Mouse (Mus musculus): Measurements from ENCODE around the gene Fbln5. TPM values are rescaled to one million over a fixed set of nuclear protein-coding genes. Genes with fewer than 3 reads are reported as not detected.

The Fbln5 gene
- polyA plus RNA-seq, 1 experiment: not detected

DNA sequence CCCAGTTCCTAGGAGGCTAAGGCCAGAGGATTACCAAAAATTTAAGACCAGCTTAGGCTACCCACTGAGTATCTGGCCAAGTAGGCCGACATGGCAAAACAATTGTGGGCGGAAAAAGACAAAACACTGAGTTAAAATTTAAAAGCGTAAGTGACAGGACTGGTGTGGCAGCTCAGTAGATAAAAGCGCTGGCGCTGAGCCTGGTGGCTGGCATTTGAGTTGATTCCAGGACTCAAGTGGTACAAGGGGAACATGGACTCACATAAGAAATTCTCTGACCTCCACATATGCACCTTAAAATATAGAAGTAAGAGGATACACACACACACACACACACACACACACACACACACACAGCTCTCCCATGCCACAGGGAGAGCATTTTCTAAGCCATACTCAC is 42.5 kb downstream of the Fbln5 start:
- Histone ChIP-seq H3K9me3 (ENCODE audit: control insufficient read depth, low read length) (no peaks in the 10 kb centered on the region), H3K27me3 (ENCODE audit: control insufficient read depth) (no peaks in the 10 kb centered on the region), H3K4me3 (replicated peaks) (no peak overlapping the region)

DNA sequence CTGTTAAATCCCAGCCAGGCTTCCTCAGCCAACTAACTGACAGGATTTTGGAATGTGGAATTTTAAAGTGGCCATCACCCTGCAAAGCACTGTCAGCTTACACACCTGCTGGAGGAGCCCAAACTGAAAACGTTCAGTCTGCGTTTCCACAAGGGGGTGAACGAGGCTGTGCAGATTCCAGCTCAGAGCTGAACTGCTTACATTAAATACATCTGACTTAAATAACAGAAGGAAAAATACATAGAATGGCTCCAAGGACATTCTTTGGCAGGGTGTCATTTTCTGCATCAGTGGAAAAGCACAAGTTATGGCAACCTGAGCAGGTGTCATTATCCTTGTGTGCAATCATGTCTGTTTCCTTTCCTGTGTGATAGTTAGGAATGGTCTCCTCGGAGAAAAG is 44.7 kb downstream of the Fbln5 start:
- no peaks in the 10 kb centered on the region for H3K4me1 ChIP-seq (ENCODE audit: control insufficient read depth)
- TF ChIP-seq TAL1 (IDR thresholded peaks at IDR 0.05; ENCODE audit: low read length): no peak
- no peak for TF ChIP-seq GATA1 (IDR thresholded peaks at IDR 0.05; ENCODE audit: low read length)

More for the DNA sequence above, 42.5 kb downstream of the Fbln5 start:
- no peaks in the 10 kb centered on the region for H3K4me1 ChIP-seq (ENCODE audit: control insufficient read depth)
- TF ChIP-seq GATA1 (IDR thresholded peaks at IDR 0.05; ENCODE audit: low read length) (no peak), TAL1 (IDR thresholded peaks at IDR 0.05; ENCODE audit: low read length) (no peak)
- H3K36me3 ChIP-seq (ENCODE audit: control insufficient read depth): no peaks in the 10 kb centered on the region

DNA sequence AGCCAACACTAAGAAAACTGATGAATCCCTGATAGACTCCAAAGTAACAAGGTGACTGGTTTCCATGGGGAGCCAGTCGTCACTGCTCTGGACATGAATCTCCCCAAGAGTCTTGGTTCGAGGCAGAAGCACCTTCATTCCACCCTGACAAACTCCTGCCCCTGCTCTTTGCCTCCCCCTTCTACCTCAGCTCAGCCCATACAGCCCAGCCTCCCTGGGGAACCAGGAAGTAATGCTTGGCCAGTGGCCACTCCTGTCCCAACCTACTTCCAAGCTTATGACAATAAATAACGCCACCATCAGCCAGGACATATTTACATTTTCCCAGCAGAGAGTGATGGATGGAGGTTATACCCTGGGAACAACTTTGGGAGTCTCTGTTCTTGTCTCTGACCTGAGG is 45.9 kb downstream of the Fbln5 start:
- TF ChIP-seq GATA1 (IDR thresholded peaks at IDR 0.05; ENCODE audit: low read length) (no peak), TAL1 (IDR thresholded peaks at IDR 0.05; ENCODE audit: low read length) (no peak)
- H3K9me3 ChIP-seq (ENCODE audit: control insufficient read depth, low read length): no peaks in the 10 kb centered on the region
- no peak overlapping the region for H3K4me3 ChIP-seq (replicated peaks)
- no peaks in the 10 kb centered on the region for H3K27me3 ChIP-seq (ENCODE audit: control insufficient read depth)
- H3K36me3 ChIP-seq (ENCODE audit: control insufficient read depth): no peaks in the 10 kb centered on the region
- H3K4me1 ChIP-seq (ENCODE audit: control insufficient read depth): no peaks in the 10 kb centered on the region

More for the DNA sequence above, 44.7 kb downstream of the Fbln5 start:
- Histone ChIP-seq H3K27me3 (ENCODE audit: control insufficient read depth) (no peaks in the 10 kb centered on the region), H3K9me3 (ENCODE audit: control insufficient read depth, low read length) (no peaks in the 10 kb centered on the region), H3K4me3 (replicated peaks) (no peak overlapping the region), H3K36me3 (ENCODE audit: control insufficient read depth) (no peaks in the 10 kb centered on the region)

DNA sequence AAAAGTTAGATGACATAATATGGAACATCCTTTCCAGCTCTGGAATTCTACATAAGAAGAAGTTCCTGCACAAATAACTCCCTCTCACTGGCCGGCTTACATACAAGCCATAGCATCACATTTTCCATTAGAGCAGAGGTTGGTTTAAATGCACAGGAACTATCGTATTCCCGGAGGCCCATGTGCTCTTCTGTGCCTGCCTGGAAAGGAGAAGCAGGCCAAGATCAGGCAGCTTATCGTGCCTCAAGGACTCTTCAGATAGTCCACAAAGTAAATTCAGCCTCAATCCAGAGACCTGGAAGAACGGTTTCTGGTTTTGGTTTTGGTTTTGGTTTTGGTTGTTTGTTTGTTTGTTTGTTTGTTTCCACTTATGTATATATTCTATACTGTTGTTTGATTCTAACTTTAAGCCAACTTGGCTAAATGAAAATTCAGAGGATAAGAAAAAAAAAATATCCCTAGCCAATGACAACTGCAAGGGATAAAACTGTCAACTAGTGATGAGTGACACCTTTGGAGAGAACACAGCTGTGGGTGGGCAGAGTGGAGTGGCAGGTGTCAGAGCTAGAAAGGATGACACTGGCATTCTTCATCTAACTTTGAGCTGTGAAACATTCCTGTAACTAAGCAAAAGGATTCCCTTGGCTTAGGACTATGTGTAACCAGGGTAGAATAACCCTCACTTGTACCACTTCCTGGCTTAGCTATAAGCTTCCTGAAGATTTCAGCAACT is 48.4 kb downstream of the Fbln5 start:
- H3K36me3 ChIP-seq (ENCODE audit: control insufficient read depth): no peaks in the 10 kb centered on the region
- no peaks in the 10 kb centered on the region for H3K4me1 ChIP-seq (ENCODE audit: control insufficient read depth)
- H3K9me3 ChIP-seq (ENCODE audit: control insufficient read depth, low read length): no peaks in the 10 kb centered on the region
- no peak overlapping the region for H3K4me3 ChIP-seq (replicated peaks)
- H3K27me3 ChIP-seq (ENCODE audit: control insufficient read depth): no peaks in the 10 kb centered on the region
- TF ChIP-seq TAL1 (IDR thresholded peaks at IDR 0.05; ENCODE audit: low read length) (no peak), GATA1 (IDR thresholded peaks at IDR 0.05; ENCODE audit: low read length) (no peak)

GRCm38 (mm10) chr12:101767306-101768053 is 51.4 kb downstream of the Fbln5 start:
- Histone ChIP-seq H3K4me3 (replicated peaks) (no peak overlapping the region), H3K9me3 (ENCODE audit: control insufficient read depth, low read length) (no peaks in the 10 kb centered on the region), H3K36me3 (ENCODE audit: control insufficient read depth) (no peaks in the 10 kb centered on the region), H3K27me3 (ENCODE audit: control insufficient read depth) (no peaks in the 10 kb centered on the region), H3K4me1 (ENCODE audit: control insufficient read depth) (no peaks in the 10 kb centered on the region)
- TF ChIP-seq TAL1 (IDR thresholded peaks at IDR 0.05; ENCODE audit: low read length) (no peak), GATA1 (IDR thresholded peaks at IDR 0.05; ENCODE audit: low read length) (no peak)

- Histone ChIP-seq H3K4me1 (ENCODE audit: control insufficient read depth) (no peaks in the 10 kb centered on the region), H3K9me3 (ENCODE audit: control insufficient read depth, low read length) (0 out of 2 replicates have a peak, but pooled peaks cover 2% of the 10 kb centered on the region), H3K4me3 (replicated peaks) (no peak overlapping the region), H3K36me3 (ENCODE audit: control insufficient read depth) (no peaks in the 10 kb centered on the region), H3K27me3 (ENCODE audit: control insufficient read depth) (no peaks in the 10 kb centered on the region)
- TF ChIP-seq GATA1 (IDR thresholded peaks at IDR 0.05; ENCODE audit: low read length) (no peak), TAL1 (IDR thresholded peaks at IDR 0.05; ENCODE audit: low read length) (no peak)
Measured at GRCm38 (mm10) chr12:101766228-101766852, 52.5 kb downstream of the Fbln5 start.

DNA sequence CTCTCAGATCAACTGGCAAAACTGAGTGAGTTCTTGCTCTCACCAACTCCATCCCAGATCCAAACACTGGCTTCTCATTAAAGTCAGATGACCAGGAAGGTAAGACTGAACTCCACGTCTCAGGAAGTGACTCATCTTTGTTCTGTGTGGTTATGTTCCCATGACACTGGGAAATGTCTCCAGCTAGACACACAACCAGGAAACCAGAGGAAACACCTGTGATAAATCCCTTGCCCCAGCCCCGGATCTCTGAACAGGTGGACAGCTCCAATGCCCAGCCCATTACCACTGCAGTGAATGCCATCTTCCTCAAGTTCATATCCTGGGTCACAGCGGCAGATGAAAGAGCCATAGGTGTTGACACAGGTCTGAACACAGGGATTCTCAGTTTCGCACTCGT is 54.0 kb downstream of the Fbln5 start:
- H3K4me1 ChIP-seq (ENCODE audit: control insufficient read depth): no peaks in the 10 kb centered on the region
- no peaks in the 10 kb centered on the region for H3K27me3 ChIP-seq (ENCODE audit: control insufficient read depth)
- no peaks in the 10 kb centered on the region for H3K36me3 ChIP-seq (ENCODE audit: control insufficient read depth)
- H3K9me3 ChIP-seq (ENCODE audit: control insufficient read depth, low read length): 0 out of 2 replicates have a peak, but pooled peaks cover 2% of the 10 kb centered on the region
- no peak overlapping the region for H3K4me3 ChIP-seq (replicated peaks)
- TF ChIP-seq GATA1 (IDR thresholded peaks at IDR 0.05; ENCODE audit: low read length) (no peak), TAL1 (IDR thresholded peaks at IDR 0.05; ENCODE audit: low read length) (no peak)

DNA sequence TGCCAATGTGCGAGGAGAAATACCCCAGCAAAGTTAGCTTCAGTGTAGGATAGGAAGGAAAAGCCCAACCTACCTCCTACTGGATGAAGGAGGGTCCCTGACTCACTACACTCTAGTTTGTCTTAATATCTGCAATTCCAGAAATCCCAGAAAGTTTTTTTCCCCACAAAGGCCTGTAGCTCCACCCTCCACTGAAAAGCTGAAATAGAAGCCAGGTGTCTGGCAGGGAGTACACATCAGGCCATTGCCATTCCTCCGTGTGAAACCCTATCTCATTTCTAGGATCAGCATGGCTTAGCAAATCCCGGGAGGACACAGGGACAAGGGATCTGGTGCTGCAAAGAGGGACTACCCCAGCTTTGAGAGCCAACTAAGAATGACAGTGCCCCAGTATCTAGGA is 55.8 kb downstream of the Fbln5 start:
- TF ChIP-seq TAL1 (IDR thresholded peaks at IDR 0.05; ENCODE audit: low read length): no peak
- TF ChIP-seq GATA1 (IDR thresholded peaks at IDR 0.05; ENCODE audit: low read length): no peak
- Histone ChIP-seq H3K4me3 (replicated peaks) (no peak overlapping the region), H3K4me1 (ENCODE audit: control insufficient read depth) (no peaks in the 10 kb centered on the region), H3K36me3 (ENCODE audit: control insufficient read depth) (no peaks in the 10 kb centered on the region), H3K9me3 (ENCODE audit: control insufficient read depth, low read length) (0 out of 2 replicates have a peak, but pooled peaks cover 2% of the 10 kb centered on the region), H3K27me3 (ENCODE audit: control insufficient read depth) (no peaks in the 10 kb centered on the region)

DNA sequence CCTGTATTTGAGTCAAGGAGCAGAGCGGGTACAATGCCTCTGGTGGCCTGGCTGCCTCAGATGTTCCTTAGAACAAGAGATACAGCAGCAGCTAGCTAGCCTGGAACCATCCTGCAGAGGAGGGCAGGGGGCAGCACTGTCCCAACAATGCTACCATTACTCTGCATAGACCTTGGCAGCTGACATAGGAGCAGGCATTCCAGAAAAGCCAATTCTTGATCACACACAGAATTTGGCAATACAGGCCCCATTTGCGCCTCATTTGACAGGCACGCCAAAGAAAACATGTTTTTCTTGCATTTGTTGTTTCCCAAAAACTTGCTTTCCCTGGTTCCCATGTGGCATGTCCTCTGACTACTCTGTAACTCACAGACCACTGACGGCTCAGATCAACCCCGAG is 56.8 kb downstream of the Fbln5 start:
- 0 out of 2 replicates have a peak, but pooled peaks cover 2% of the 10 kb centered on the region for H3K9me3 ChIP-seq (ENCODE audit: control insufficient read depth, low read length)
- TF ChIP-seq GATA1 (IDR thresholded peaks at IDR 0.05; ENCODE audit: low read length): no peak
- TF ChIP-seq TAL1 (IDR thresholded peaks at IDR 0.05; ENCODE audit: low read length): no peak
- H3K36me3 ChIP-seq (ENCODE audit: control insufficient read depth): no peaks in the 10 kb centered on the region
- H3K27me3 ChIP-seq (ENCODE audit: control insufficient read depth): no peaks in the 10 kb centered on the region
- no peak overlapping the region for H3K4me3 ChIP-seq (replicated peaks)
- no peaks in the 10 kb centered on the region for H3K4me1 ChIP-seq (ENCODE audit: control insufficient read depth)

Measured in erythroblast, embryonic 14.5 days (primary cell).